Mouse (Mus musculus): Measurements from ENCODE around the gene Fam193a. TPM values are rescaled to one million over a fixed set of nuclear protein-coding genes. Genes with fewer than 3 reads are reported as not detected.

The Fam193a gene
- polyA plus RNA-seq, 1 experiment from 2014 or later, result 10.3 TPM

GRCm38 (mm10) chr5:34530116-34530515 lies 160.4 kb downstream of the Fam193a start:
- Histone ChIP-seq H3K4me2 (ENCODE audit: low read depth, low read length) (no peak overlapping the region), H3K9ac (ENCODE audit: low read length) (no peak overlapping the region), H3K36me3 (ENCODE audit: control insufficient read depth, insufficient read depth, low read length) (no peaks in the 10 kb centered on the region), H3K4me3 (ENCODE audit: low read length) (no peak overlapping the region), H3K27me3 (ENCODE audit: control insufficient read depth, insufficient read depth, low read depth, low read length) (no peaks in the 10 kb centered on the region), H3K27ac (ENCODE audit: low read length) (no peak overlapping the region), H3K4me1 (replicated peaks; ENCODE audit: control insufficient read depth, insufficient read depth, low read length) (no peaks in the 10 kb centered on the region; the same call in 1 of the 2 replicates), H3K9me3 (ENCODE audit: control insufficient read depth, low read length) (no peaks in the 10 kb centered on the region)
- no peak for ATAC-seq (ENCODE audit: low read depth)
- 55% methylated on average over 5 of the region's 5 CpGs for WGBS

- H3K9ac ChIP-seq (ENCODE audit: low read length), result no peak overlapping the region
- no peak overlapping the region for H3K27ac ChIP-seq (ENCODE audit: low read length)
- H3K4me2 ChIP-seq (ENCODE audit: low read depth, low read length), result no peak overlapping the region
- H3K27me3 ChIP-seq (ENCODE audit: control insufficient read depth, insufficient read depth, low read depth, low read length), result no peaks in the 10 kb centered on the region
- no peaks in the 10 kb centered on the region; the same call in 1 of the 2 replicates for H3K4me1 ChIP-seq (replicated peaks; ENCODE audit: control insufficient read depth, insufficient read depth, low read length)
- H3K36me3 ChIP-seq (ENCODE audit: control insufficient read depth, insufficient read depth, low read length), result no peaks in the 10 kb centered on the region
- 31% methylated on average over 4 of the region's 4 CpGs for WGBS
- H3K4me3 ChIP-seq (ENCODE audit: low read length), result no peak overlapping the region
- no peak for ATAC-seq (ENCODE audit: low read depth)
- H3K9me3 ChIP-seq (ENCODE audit: control insufficient read depth, low read length), result no peaks in the 10 kb centered on the region
Measured at GRCm38 (mm10) chr5:34530687-34531086, 161.0 kb downstream of the Fam193a start.

GRCm38 (mm10) chr5:34533066-34533465 lies 163.3 kb downstream of the Fam193a start:
- Histone ChIP-seq H3K36me3 (ENCODE audit: control insufficient read depth, insufficient read depth, low read length) (no peaks in the 10 kb centered on the region), H3K27me3 (ENCODE audit: control insufficient read depth, insufficient read depth, low read depth, low read length) (no peaks in the 10 kb centered on the region), H3K4me2 (ENCODE audit: low read depth, low read length) (no peak overlapping the region), H3K4me1 (replicated peaks; ENCODE audit: control insufficient read depth, insufficient read depth, low read length) (no peaks in the 10 kb centered on the region; the same call in 1 of the 2 replicates), H3K9ac (ENCODE audit: low read length) (no peak overlapping the region), H3K9me3 (ENCODE audit: control insufficient read depth, low read length) (no peaks in the 10 kb centered on the region), H3K27ac (ENCODE audit: low read length) (no peak overlapping the region), H3K4me3 (ENCODE audit: low read length) (no peak overlapping the region)
- WGBS, result 68% methylated on average over 5 of the region's 5 CpGs
- ATAC-seq (ENCODE audit: low read depth), result no peak

DNA sequence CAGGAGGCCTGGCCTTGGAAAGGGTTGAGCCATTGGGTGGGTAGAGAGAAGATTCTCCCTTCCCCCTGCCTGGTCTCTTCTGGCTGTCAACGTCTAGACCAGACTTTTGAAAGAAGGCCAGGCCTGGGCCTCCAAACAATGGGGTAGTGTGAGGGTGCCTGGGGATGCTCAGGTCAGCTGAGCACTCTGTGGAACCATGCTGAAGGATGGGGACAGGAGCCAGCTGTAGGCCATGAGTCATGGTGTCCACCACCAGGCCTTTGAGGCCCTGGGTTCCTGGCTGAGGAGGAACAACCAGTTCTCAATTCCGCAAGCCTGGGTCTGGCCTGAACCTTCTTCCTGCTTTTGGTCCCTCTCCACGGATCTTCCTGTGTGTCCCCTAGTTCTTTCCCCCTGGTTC lies 164.1 kb downstream of the Fam193a start:
- Histone ChIP-seq H3K9ac (ENCODE audit: low read length) (no peak overlapping the region), H3K4me2 (ENCODE audit: low read depth, low read length) (no peak overlapping the region), H3K27me3 (ENCODE audit: control insufficient read depth, insufficient read depth, low read depth, low read length) (no peaks in the 10 kb centered on the region), H3K27ac (ENCODE audit: low read length) (no peak overlapping the region), H3K9me3 (ENCODE audit: control insufficient read depth, low read length) (no peaks in the 10 kb centered on the region), H3K4me3 (ENCODE audit: low read length) (no peak overlapping the region), H3K36me3 (ENCODE audit: control insufficient read depth, insufficient read depth, low read length) (no peaks in the 10 kb centered on the region), H3K4me1 (replicated peaks; ENCODE audit: control insufficient read depth, insufficient read depth, low read length) (no peaks in the 10 kb centered on the region; the same call in 1 of the 2 replicates)
- no peak for ATAC-seq (ENCODE audit: low read depth)
- 54% methylated on average over 3 of the region's 3 CpGs for WGBS

GRCm38 (mm10) chr5:34534776-34535581 lies 165.2 kb downstream of the Fam193a start:
- Histone ChIP-seq H3K27me3 (ENCODE audit: control insufficient read depth, insufficient read depth, low read depth, low read length) (no peaks in the 10 kb centered on the region), H3K36me3 (ENCODE audit: control insufficient read depth, insufficient read depth, low read length) (no peaks in the 10 kb centered on the region), H3K27ac (ENCODE audit: low read length) (no peak overlapping the region), H3K4me1 (replicated peaks; ENCODE audit: control insufficient read depth, insufficient read depth, low read length) (no peaks in the 10 kb centered on the region; the same call in 1 of the 2 replicates), H3K9me3 (ENCODE audit: control insufficient read depth, low read length) (no peaks in the 10 kb centered on the region), H3K4me3 (ENCODE audit: low read length) (no peak overlapping the region), H3K4me2 (ENCODE audit: low read depth, low read length) (no peak overlapping the region), H3K9ac (ENCODE audit: low read length) (no peak overlapping the region)
- WGBS, result 78% methylated on average over 5 of the region's 5 CpGs
- ATAC-seq (ENCODE audit: low read depth), result no peak

DNA sequence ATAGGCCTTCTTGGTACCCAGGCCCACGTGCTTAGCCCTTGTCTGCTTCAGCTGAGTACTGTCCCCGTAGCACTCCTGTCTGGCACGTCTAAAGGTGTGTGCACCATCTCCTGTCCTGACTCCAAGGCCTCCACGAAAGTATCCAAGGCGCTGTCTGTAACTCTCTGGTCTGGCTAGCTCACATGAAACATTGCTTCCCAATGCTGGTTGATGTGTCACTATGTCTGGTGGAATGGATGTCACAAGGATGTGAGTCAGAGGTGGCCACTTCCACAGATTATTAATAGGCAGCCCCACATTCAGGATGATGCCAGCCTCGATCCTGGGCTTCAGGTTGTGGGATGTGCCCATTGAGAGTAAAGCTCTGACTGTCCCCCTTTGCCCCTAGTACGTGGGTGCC lies 166.1 kb downstream of the Fam193a start:
- no peak overlapping the region for H3K9ac ChIP-seq (ENCODE audit: low read length)
- H3K36me3 ChIP-seq (ENCODE audit: control insufficient read depth, insufficient read depth, low read length), result no peaks in the 10 kb centered on the region
- H3K27ac ChIP-seq (ENCODE audit: low read length), result no peak overlapping the region
- no peak for ATAC-seq (ENCODE audit: low read depth)
- no peaks in the 10 kb centered on the region for H3K27me3 ChIP-seq (ENCODE audit: control insufficient read depth, insufficient read depth, low read depth, low read length)
- no peak overlapping the region for H3K4me2 ChIP-seq (ENCODE audit: low read depth, low read length)
- no peak overlapping the region for H3K4me3 ChIP-seq (ENCODE audit: low read length)
- H3K4me1 ChIP-seq (replicated peaks; ENCODE audit: control insufficient read depth, insufficient read depth, low read length), result no peaks in the 10 kb centered on the region; the same call in 1 of the 2 replicates
- 70% methylated on average over 7 of the region's 7 CpGs for WGBS
- H3K9me3 ChIP-seq (ENCODE audit: control insufficient read depth, low read length), result no peaks in the 10 kb centered on the region

Other genes starting within 250 kb of the Fam193a start
- gene Poln, start 200.5 kb upstream of the Fam193a start, polyA plus RNA-seq (2015; fragmentation: Nextera tagmentation; extraction: Ambion mirVana), result 1.0 and 1.8 TPM in 2 replicates
- 38.1 and 40.7 TPM in 2 replicates for gene Haus3, start 200.4 kb upstream of the Fam193a start, polyA plus RNA-seq (2015; fragmentation: Nextera tagmentation; extraction: Ambion mirVana)
- gene Mxd4, start 182.2 kb upstream of the Fam193a start, polyA plus RNA-seq (2015; fragmentation: Nextera tagmentation; extraction: Ambion mirVana), result 57.4 and 61.1 TPM in 2 replicates
- gene Zfyve28, start 81.5 kb upstream of the Fam193a start, polyA plus RNA-seq (2015; fragmentation: Nextera tagmentation; extraction: Ambion mirVana), result 0.20 and 0.26 TPM in 2 replicates
- gene Cfap99, start 81.3 kb upstream of the Fam193a start, polyA plus RNA-seq (2015; fragmentation: Nextera tagmentation; extraction: Ambion mirVana), result 0.43 and 0.58 TPM in 2 replicates
- gene Rnf4, start 33.6 kb upstream of the Fam193a start, polyA plus RNA-seq (2015; fragmentation: Nextera tagmentation; extraction: Ambion mirVana), result 147 and 158 TPM in 2 replicates
- gene Tnip2, start 144.1 kb downstream of the Fam193a start, polyA plus RNA-seq (2015; fragmentation: Nextera tagmentation; extraction: Ambion mirVana), result 23.4 and 27.3 TPM in 2 replicates
- 5.9 and 11.0 TPM in 2 replicates for gene Sh3bp2, start 155.9 kb downstream of the Fam193a start, polyA plus RNA-seq (2015; fragmentation: Nextera tagmentation; extraction: Ambion mirVana)
- 201 and 210 TPM in 2 replicates for gene Add1, start 203.7 kb downstream of the Fam193a start, polyA plus RNA-seq (2015; fragmentation: Nextera tagmentation; extraction: Ambion mirVana)

Measured in lung, embryonic 16.5 days (tissue).